Mouse (Mus musculus): ENCODE results near the gene Pigv. TPM values are rescaled to one million over a fixed set of nuclear protein-coding genes. Genes with fewer than 3 reads are reported as not detected.

Gene Pigv
- 11.4 TPM for polyA plus RNA-seq (2014; fragmentation: Illumina TruSeq; extraction: RNeasy Lipid Tissue Mini Kit (QIAGEN cat#74804); ENCODE audit: low read depth, low replicate concordance)

GRCm38 (mm10) chr4:133671881-133672844 is at the start of gene Pigv:
Gene Pigv, minus strand, starts transcription at chr4:133672647.

GRCm38 (mm10) chr4:133649989-133650699 is 22.3 kb downstream of the Pigv start, which contains the start of gene Zdhhc18:
Gene Zdhhc18, minus strand, starts transcription at chr4:133650154.

Other genes starting within 250 kb of the Pigv start
- 1.3 TPM for gene Tent5b, start 192.5 kb downstream of the Pigv start, polyA plus RNA-seq (2014; fragmentation: Illumina TruSeq; extraction: RNeasy Lipid Tissue Mini Kit (QIAGEN cat#74804); ENCODE audit: low read depth, low replicate concordance)
- gene Trnp1, start 174.1 kb downstream of the Pigv start, polyA plus RNA-seq (2014; fragmentation: Illumina TruSeq; extraction: RNeasy Lipid Tissue Mini Kit (QIAGEN cat#74804); ENCODE audit: low read depth, low replicate concordance) = 4.7 TPM
- not detected for gene Kdf1, start 153.7 kb downstream of the Pigv start, polyA plus RNA-seq (2014; fragmentation: Illumina TruSeq; extraction: RNeasy Lipid Tissue Mini Kit (QIAGEN cat#74804); ENCODE audit: low read depth, low replicate concordance)
- 126 TPM for gene Nudc, start 126.7 kb downstream of the Pigv start, polyA plus RNA-seq (2014; fragmentation: Illumina TruSeq; extraction: RNeasy Lipid Tissue Mini Kit (QIAGEN cat#74804); ENCODE audit: low read depth, low replicate concordance)
- 12.8 TPM for gene Nr0b2, start 119.3 kb downstream of the Pigv start, polyA plus RNA-seq (2014; fragmentation: Illumina TruSeq; extraction: RNeasy Lipid Tissue Mini Kit (QIAGEN cat#74804); ENCODE audit: low read depth, low replicate concordance)
- 2.0 TPM for gene Gpatch3, start 97.9 kb downstream of the Pigv start, polyA plus RNA-seq (2014; fragmentation: Illumina TruSeq; extraction: RNeasy Lipid Tissue Mini Kit (QIAGEN cat#74804); ENCODE audit: low read depth, low replicate concordance)
- gene Gpn2, start 88.3 kb downstream of the Pigv start, polyA plus RNA-seq (2014; fragmentation: Illumina TruSeq; extraction: RNeasy Lipid Tissue Mini Kit (QIAGEN cat#74804); ENCODE audit: low read depth, low replicate concordance) = 9.2 TPM
- 1.8 TPM for gene Sfn, start 70.5 kb downstream of the Pigv start, polyA plus RNA-seq (2014; fragmentation: Illumina TruSeq; extraction: RNeasy Lipid Tissue Mini Kit (QIAGEN cat#74804); ENCODE audit: low read depth, low replicate concordance)
- 13.6 TPM for gene Zdhhc18, start 22.5 kb downstream of the Pigv start, polyA plus RNA-seq (2014; fragmentation: Illumina TruSeq; extraction: RNeasy Lipid Tissue Mini Kit (QIAGEN cat#74804); ENCODE audit: low read depth, low replicate concordance)
- 21.0 TPM for gene Arid1a, start 84.1 kb upstream of the Pigv start, polyA plus RNA-seq (2014; fragmentation: Illumina TruSeq; extraction: RNeasy Lipid Tissue Mini Kit (QIAGEN cat#74804); ENCODE audit: low read depth, low replicate concordance)
- 4.0 TPM for gene Rps6ka1, start 215.2 kb upstream of the Pigv start, polyA plus RNA-seq (2014; fragmentation: Illumina TruSeq; extraction: RNeasy Lipid Tissue Mini Kit (QIAGEN cat#74804); ENCODE audit: low read depth, low replicate concordance)

Data from heart, adult 10 weeks (tissue).